Comparison of ENCODE assay signal across 11 mouse cellular contexts in the genomic region with DNA sequence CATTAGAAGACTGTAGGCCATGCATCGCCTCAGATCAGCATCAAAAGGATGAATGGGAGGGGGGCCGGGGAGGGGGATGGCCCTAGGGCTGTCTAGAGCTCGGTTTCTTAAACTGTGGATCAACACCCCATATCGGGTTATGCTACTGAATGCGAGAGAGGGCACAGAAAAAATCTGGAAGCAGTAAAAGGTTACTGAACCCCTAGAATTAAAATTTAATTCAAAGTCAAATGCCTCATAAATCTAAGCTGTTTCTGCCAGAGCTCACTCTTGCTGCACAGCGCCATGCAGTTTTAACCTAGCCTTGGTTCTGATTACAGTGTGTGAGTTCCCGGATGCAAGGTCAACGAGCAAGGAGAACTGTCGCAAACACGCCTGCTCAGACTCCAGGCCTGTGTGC. TPM values are rescaled to one million over a fixed set of nuclear protein-coding genes. Genes with fewer than 3 reads are reported as not detected.
DNase-seq lines count a peak whose midpoint lies in the region; ATAC-seq and TF ChIP-seq lines count a peak whose summit lies in the region.
"Had no signal": no experiment of that assay in that cellular context is flagged by ENCODE, and none has a peak within 500 bp of the region (broad histone marks: within the 10 kb centered on the region; RNA-seq: fewer than 3 reads in every experiment).

No protein-coding gene starts in this region.

- H3K4me1 ChIP-seq in hindbrain, embryonic 10.5 days (replicated peaks) = no peaks in the 10 kb centered on the region
- H3K4me1 ChIP-seq in hindbrain, embryonic 16.5 days (ENCODE audit: control insufficient read depth, insufficient read depth, low read depth, low read length) = no peaks in the 10 kb centered on the region
- H3K4me1 ChIP-seq in midbrain, postnatal 0 days (ENCODE audit: insufficient read depth, low read length) = no peaks in the 10 kb centered on the region
- H3K4me1 ChIP-seq: intestine, embryonic 15.5 days; lung, embryonic 15.5 days had no signal

- ATAC-seq in hindbrain, embryonic 16.5 days = no peak
- ATAC-seq in midbrain, postnatal 0 days (ENCODE audit: low FRiP score) = no peak
- ATAC-seq: intestine, embryonic 15.5 days had no signal

- H3K4me2 ChIP-seq in hindbrain, embryonic 16.5 days (ENCODE audit: low read length) = no peak overlapping the region
- no peak overlapping the region for H3K4me2 ChIP-seq in midbrain, postnatal 0 days (ENCODE audit: low read depth, low read length, poor library complexity, severe bottlenecking)
- H3K4me2 ChIP-seq: intestine, embryonic 15.5 days; lung, embryonic 15.5 days had no signal

- 57% methylated on average over 10 of the region's 10 CpGs for WGBS in hindbrain, embryonic 10.5 days
- WGBS in hindbrain, embryonic 16.5 days = 58% methylated on average over 10 of the region's 10 CpGs
- WGBS in midbrain, postnatal 0 days = 55% methylated on average over 10 of the region's 10 CpGs

- peak; percentile 29 for DNase-seq in hindbrain, embryonic 10.5 days (ENCODE audit: low spot score)
- peak; percentile 61 for DNase-seq in adrenal gland, postnatal 10 days
- DNase-seq in kidney, adult 11 months = peak; percentile 42
- DNase-seq in midbrain, postnatal 0 days (ENCODE audit: low spot score) = peak; percentile 26
- no peak for DNase-seq in adipocyte (ENCODE audit: low spot score)
- no peak for DNase-seq in right cerebral cortex, postnatal 4 days
- no peak for DNase-seq in layer of hippocampus, adult 11-12 months (ENCODE audit: low spot score)
- DNase-seq: right cerebral cortex, adult 18-20 months had no signal

- no peaks in the 10 kb centered on the region for H3K27me3 ChIP-seq in hindbrain, embryonic 10.5 days (ENCODE audit: insufficient read depth, poor library complexity, severe bottlenecking)
- no peaks in the 10 kb centered on the region for H3K27me3 ChIP-seq in hindbrain, embryonic 16.5 days (replicated peaks; ENCODE audit: control insufficient read depth, insufficient read depth, low read length)
- H3K27me3 ChIP-seq in midbrain, postnatal 0 days (ENCODE audit: insufficient read depth, low read length) = no peaks in the 10 kb centered on the region
- H3K27me3 ChIP-seq: intestine, embryonic 15.5 days; lung, embryonic 15.5 days had no signal

- no peaks in the 10 kb centered on the region for H3K9me3 ChIP-seq in hindbrain, embryonic 10.5 days
- no peaks in the 10 kb centered on the region for H3K9me3 ChIP-seq in hindbrain, embryonic 16.5 days (ENCODE audit: control insufficient read depth, low read length)
- no peaks in the 10 kb centered on the region for H3K9me3 ChIP-seq in midbrain, postnatal 0 days (ENCODE audit: low read length)
- H3K9me3 ChIP-seq: intestine, embryonic 15.5 days; lung, embryonic 15.5 days had no signal

- TF ChIP-seq CTCF in midbrain, postnatal 0 days (IDR thresholded peaks at IDR 0.05) = no peak

- H3K9ac ChIP-seq in hindbrain, embryonic 16.5 days (ENCODE audit: low read depth, low read length) = no peak overlapping the region
- no peak overlapping the region for H3K9ac ChIP-seq in midbrain, postnatal 0 days (replicated peaks; ENCODE audit: low read length, poor library complexity, severe bottlenecking)
- H3K9ac ChIP-seq: intestine, embryonic 15.5 days; lung, embryonic 15.5 days had no signal

- no peak overlapping the region for H3K4me3 ChIP-seq in hindbrain, embryonic 10.5 days
- no peak overlapping the region for H3K4me3 ChIP-seq in hindbrain, embryonic 16.5 days (ENCODE audit: low read length)
- no peak overlapping the region for H3K4me3 ChIP-seq in midbrain, postnatal 0 days (ENCODE audit: low read depth, low read length)
- H3K4me3 ChIP-seq: intestine, embryonic 15.5 days; lung, embryonic 15.5 days had no signal

- no peak overlapping the region for H3K27ac ChIP-seq in hindbrain, embryonic 10.5 days
- no peak overlapping the region for H3K27ac ChIP-seq in hindbrain, embryonic 16.5 days (ENCODE audit: low read depth, low read length)
- H3K27ac ChIP-seq in midbrain, postnatal 0 days (ENCODE audit: low read depth, low read length) = no peak overlapping the region
- H3K27ac ChIP-seq: intestine, embryonic 15.5 days; lung, embryonic 15.5 days had no signal

- H3K36me3 ChIP-seq in hindbrain, embryonic 10.5 days = no peaks in the 10 kb centered on the region
- H3K36me3 ChIP-seq in hindbrain, embryonic 16.5 days (ENCODE audit: control insufficient read depth, insufficient read depth, low read length) = no peaks in the 10 kb centered on the region
- no peaks in the 10 kb centered on the region for H3K36me3 ChIP-seq in midbrain, postnatal 0 days (ENCODE audit: insufficient read depth, low read length)
- H3K36me3 ChIP-seq: intestine, embryonic 15.5 days; lung, embryonic 15.5 days had no signal

RNA-seq across cellular contexts. Expression of gene Shld1, which starts 34.3 kb away (rescaled TPM):
- 17.4 and 20.1 TPM in 2 replicates for polyA plus RNA-seq in hindbrain, embryonic 10.5 days (2016; fragmentation: Nextera tagmentation; extraction: Ambion mirVana)
- 21.3 and 23.5 TPM in 2 replicates for polyA plus RNA-seq in hindbrain, embryonic 16.5 days (2015; fragmentation: Nextera tagmentation; extraction: Ambion mirVana)
- 1 to 10 TPM; 7.6 to 9.9 TPM for total RNA-seq in adrenal gland, postnatal 10 days (2021)
- 16.0 and 17.1 TPM in 2 replicates for total RNA-seq in midbrain, postnatal 0 days (2014; rRNA removed)
- polyA plus RNA-seq in midbrain, postnatal 0 days (2015; fragmentation: Nextera tagmentation; extraction: Ambion mirVana) = 15.7 and 17.1 TPM in 2 replicates

Comparison
In these comparisons a context has a peak if more than half of its experiments do, and no peak if none do; other contexts are left out.
1. DNase-seq: peak in hindbrain, embryonic 10.5 days (single experiment), adrenal gland, postnatal 10 days (single experiment), kidney, adult 11 months (single experiment) and midbrain, postnatal 0 days (single experiment); none in adipocyte (single experiment), right cerebral cortex, postnatal 4 days (single experiment) and layer of hippocampus, adult 11-12 months (single experiment).